Mouse (Mus musculus) C2C12 (cell line): Measurements from ENCODE around the gene Cd38.

Source experiments
- CTCF ChIP-seq: IDR thresholded peaks from one replicate; pipeline ENCODE4 v1.5.1; 2011; ENCODE audit not compliant: control insufficient read depth, insufficient read depth, insufficient read length
- MAX ChIP-seq: IDR thresholded peaks from one replicate; pipeline ENCODE4 v1.6.1; 2011; ENCODE audit warnings: mild to moderate bottlenecking, control low read depth
- MYOD1 ChIP-seq: IDR thresholded peaks from one replicate; pipeline ENCODE4 v1.6.1; 2011; ENCODE audit warnings: low read depth; ENCODE audit not compliant: control insufficient read depth, insufficient read length
- MYOG ChIP-seq: IDR thresholded peaks from one replicate; pipeline ENCODE4 v1.6.1; 2011; ENCODE audit not compliant: control insufficient read depth, insufficient read length; ENCODE audit errors: extremely low read depth

DNA sequence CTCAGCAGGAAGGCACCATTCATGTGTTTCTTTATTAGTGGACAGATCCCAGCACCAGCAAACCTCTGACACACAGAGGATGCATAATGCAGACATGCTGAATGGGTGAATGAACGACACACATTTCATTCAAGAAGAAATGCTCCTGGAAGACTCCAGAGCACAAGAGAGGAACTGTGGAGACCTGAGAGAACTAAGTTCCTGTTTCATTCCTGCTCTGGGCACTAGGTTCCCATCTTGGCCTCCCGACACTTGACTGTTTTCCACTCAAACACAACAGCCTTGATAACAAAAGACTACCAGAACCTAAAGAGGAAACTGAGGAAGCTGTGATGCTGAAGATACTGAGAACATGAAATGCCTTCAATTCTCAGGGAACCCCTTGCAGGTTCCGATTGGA lies 20.1 kb upstream of the Cd38 start:
- no peak for TF ChIP-seq CTCF
- TF ChIP-seq MYOG: no peak
- TF ChIP-seq MAX: no peak
- no peak for TF ChIP-seq MYOD1
